Mouse (Mus musculus) ES-CJ7 (cell line): Measurements from ENCODE around the gene Adarb1.
"Not testable (repeated sequence)": the region's sequence is repeated elsewhere in the genome, so short reads cannot be mapped to it uniquely, and the experiment has no call there.

Experiments used
- DNase-seq: peaks from one replicate; pipeline ENCODE4 v3.0.0; 2011; ENCODE audit warnings: low read depth, low spot score

Gene Adarb1

DNA sequence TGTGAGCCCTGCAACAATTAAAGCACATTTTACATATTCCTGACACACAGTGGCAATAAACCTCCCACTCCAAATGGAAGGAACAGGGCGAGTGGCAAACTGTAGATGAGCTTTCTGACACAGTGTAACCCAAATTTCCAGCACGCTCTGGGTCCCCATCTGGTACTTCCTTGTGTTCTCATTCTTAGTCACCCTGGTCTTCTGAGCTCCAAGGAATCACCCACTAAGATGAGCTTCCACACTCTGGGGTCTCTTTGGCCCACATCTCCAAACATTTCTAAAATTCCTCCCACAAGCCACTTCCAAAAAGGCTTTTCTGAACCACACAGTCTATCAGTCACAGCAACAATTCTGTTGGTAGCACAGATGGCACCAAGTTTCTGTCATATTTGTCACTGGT is 102.4 kb downstream of the Adarb1 start:
- no peak for DNase-seq

DNA sequence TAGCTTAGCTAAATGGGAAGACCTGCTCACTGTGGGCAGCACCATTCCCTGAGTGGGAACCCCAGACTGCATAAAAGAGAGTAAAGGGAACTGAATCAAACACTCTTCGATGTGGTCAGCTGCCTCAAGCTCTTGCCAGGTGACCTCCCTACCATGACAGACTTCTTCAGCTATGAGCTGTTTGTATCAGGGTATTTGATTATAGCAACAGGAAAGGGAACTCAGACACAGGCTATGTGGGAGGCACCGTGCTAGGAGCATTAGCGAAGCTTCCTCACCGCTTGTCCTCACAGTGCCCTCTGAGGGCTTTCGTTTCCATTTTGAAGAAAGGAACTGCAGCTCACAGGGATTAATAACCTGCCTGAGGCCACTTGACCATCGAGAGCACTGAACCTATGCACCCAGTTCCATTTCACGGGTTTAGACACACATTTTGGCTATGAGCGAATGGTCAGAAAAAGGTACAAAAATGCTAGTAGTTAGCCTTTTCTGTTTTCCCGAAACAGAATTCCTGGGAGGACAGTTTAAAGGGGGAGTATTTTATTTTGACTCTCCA is 103.3 kb downstream of the Adarb1 start:
- no peak for DNase-seq

DNA sequence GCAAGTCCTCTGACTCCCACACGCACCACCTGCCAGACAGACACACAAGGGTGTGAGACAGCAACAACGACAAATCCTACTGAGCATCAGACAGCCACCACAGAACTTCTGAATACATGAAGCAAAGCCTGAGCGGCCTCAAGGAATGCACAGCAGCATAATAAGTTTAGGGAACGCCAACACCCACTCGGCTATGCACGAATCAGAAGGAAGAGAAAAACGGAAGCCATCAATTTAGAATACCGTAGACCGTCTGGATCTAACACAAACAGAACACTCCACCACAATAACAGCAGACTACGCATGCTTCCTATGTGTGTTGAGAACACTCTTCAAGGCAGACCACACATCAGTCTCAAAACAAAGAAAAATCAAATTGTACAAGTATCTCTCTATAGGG is 109.1 kb downstream of the Adarb1 start:
- DNase-seq: no peak

DNA sequence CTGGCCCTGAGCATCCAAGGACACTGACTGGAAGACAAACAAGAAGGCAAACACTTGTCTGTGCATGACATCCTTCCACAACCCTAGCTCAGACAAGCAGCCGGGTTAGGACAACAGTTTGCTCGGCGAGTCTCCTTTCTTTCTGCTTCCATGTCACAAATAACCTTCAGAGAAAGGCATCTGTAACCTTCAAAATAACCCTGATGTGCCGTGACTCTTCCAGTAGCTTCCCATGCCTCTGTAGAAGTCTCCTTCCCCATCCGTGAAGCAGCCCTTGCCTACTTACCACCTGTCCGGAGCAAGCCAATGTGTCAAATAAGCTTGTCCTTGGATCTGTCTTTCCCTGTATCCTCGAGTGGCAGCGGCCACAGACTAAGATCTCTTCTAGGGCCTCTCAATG is 112.3 kb downstream of the Adarb1 start:
- DNase-seq: no peak

DNA sequence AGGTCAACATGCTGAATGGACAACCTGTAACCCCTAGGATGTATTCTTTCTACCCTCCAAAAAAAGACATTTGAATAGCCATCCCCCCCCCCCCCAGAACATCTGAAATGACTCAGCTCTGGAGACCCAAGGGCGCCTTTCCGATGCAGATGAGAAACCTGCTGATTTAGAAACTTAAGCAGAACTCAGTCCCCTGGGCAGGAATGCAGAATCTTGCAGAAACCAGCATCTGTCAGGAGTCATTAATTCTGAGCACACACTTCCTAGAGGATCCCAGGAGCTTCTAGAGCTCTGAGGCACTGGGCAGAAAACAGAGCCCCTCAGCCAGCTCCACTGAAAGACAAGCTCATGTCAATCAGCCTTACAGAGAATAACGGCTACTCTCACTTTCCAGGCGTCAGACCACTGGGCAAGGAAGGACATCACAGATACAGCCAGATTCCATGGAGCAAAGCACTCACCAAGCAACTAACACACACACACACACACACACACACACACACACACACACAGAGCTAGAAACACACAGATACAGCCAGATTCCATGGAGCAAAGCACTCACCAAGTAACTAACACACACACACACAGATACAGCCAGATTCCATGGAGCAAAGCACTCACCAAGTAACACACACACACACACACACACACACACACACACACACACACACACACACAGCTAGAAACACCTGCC is 113.1 kb downstream of the Adarb1 start:
- no peak for DNase-seq

DNA sequence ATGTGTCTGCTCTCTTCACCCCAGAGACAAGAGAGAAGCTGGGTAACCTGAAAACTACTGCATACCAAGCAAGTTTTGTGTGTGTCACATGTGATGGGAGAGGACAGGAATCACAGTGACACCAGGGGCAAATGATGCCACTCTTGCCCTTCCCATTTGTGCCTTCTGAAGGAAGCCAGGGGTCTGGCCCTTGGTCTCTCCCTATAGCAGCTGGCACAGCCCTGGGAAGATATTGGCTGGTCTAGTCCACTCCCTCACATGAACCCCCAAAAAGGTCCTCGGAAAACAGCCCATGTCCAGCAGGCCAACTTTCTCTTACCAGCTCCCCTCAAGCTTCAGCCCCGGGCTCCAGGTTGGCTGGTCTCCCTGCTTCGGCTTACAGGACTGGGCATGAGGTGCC is 113.7 kb downstream of the Adarb1 start:
- DNase-seq: no peak

DNA sequence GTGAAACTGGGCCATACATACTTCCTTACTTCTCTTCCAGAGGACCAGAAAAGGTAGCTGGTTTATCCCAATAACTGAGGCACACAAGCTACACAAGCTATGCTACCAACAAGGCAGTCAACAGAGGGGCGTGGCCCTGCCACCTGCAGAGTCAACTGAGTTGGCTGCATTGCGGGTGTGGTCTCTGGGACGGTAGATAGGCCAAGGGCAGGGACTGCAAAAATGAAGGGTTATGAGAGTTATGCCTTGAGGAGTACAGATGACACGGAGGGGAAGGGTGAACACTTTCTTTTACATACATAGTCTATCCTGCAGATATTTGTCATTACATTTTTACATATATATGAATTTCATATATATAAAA is 117.2 kb downstream of the Adarb1 start:
- no peak for DNase-seq

DNA sequence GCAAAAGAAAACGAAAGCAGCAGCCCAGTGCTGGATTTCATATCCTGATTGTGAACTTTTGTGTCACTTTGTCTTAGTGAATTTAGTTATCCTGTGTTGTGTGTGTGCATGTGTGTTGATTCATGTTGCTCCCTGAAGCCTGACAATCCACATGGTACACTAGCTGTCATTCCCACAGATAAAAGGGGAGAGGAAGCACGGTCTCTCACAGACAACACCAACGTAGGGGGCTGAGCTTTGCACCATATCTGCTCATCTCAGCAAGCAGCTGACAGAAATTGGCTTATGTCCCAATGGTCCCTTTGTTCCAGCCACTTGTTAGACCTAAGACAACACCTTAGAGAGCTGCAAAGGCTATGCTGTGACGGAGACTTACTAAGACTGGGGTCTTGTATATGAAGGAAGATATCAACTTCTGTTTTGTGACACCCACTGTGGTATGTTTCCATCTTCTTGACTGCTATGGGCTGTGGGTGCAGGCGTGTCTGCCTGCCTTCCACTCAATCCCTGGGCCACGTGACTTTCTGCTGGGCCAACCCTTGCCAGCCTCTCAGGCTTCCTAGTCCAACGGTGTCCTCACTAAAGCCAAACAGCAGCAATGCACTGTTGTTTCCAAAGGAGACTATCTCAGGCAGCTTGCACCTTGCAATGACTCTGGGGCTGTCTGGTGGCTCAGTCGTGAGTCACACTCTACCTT is 117.7 kb downstream of the Adarb1 start:
- no peak for DNase-seq

DNA sequence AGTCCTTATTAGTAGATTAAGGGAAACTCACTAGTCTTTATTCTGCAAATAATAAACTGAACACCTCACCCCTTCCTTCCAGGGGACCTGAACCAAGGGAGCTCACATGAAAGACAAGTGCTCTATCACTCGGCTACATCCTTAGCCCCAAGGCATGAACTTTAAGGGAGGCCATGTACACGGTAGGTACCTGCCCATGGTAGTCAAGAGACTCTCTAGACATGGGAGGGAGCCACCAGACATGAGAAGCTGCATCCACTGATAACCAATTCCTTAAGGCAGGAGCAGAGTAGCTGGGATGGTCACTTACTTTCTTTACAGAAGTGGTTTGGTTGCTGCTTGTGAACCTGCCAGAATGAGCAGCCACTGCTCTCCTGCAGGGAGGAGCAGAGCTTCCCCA is 118.9 kb downstream of the Adarb1 start:
- no peak for DNase-seq

DNA sequence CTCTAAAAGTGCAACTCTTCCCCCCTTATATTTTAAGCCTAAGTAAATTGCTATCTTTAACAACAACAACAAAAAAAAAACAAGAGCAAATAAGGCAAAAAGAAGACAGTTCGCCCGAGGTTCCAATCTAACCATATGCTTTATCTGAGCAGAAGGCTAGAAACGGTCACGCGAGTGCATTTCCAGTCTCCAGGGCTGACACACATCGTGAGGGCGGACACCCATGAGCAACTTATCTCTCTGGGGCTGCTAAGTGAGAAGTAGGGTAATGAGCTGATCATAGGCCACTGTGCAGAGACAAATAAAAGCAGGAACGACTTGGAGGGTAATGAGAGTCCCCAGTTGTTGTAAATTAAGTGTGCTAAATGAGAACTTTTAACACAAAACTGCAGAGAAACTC is 119.4 kb downstream of the Adarb1 start:
- DNase-seq: no peak

DNA sequence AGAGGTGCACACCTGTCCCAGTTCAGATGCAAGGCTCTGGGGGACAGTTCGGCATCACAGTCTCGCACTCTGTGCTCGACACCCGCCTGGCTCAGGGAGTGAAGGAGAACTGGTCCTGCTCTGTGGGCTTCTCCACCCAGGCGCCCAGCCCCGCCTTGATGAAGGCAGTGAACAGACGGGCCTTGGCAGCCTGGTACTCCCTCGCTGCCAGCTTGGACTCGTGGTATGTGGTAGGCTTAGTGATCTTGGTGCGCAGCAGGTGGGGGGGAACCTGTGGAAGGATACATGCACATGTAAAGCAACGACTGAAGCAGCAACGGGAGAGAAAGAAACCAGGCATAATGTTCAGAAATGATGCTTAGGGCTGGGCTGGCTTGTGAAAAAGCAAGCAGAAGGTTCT is 123.4 kb downstream of the Adarb1 start:
- no peak for DNase-seq

DNA sequence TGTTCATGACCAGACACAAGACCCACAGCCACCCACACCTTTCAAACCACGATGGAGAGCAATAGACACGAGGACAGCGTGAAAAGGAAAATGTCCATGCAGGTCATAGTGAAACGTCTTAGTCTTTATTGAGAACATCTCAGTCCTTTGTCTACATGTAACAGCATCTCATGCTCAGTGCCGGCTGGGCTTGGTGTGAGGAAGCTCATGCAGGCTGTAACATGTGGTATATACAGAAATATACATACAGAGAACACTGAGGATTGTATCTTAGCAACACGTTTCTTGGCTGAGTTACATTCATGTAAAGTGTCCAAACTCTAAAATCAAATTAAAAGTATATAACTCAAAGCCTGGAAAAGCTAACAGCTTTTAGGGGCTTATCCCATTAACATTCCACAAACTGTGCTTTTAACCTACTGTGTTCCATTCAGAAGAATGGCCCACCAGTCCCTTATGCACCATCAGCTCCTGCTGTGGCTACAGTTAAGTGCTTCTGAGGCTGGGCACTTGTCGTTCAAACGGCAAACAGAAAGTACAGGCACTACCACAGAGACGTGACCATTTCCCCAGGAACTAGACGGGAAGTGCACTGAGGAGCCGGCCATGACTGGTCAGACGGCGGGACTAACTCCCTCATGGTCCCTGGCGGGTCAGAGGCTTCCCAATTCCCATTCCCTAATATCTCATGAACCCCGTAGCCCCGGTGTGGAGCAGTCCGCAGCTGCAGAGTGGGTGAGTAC is 127.3 kb downstream of the Adarb1 start:
- DNase-seq: no peak

DNA sequence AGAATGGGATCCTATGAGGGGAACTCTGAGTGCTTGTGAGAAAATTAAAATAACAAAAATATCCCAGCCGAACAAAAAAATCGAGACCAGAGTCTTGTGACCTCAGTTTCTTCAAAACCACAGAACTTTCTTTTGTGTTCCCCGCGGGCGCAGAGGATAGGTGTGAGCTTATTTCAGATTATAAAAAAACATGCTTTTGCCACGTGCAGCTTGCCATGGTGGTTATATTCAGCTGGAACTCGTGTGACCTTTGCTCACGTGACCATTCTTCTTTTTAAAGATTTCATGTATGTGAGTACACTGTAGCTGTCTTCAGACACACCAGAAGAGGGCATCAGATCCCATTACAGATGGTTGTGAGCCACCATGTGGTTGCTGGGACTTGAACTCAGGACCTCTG is 128.5 kb downstream of the Adarb1 start:
- no peak for DNase-seq

DNA sequence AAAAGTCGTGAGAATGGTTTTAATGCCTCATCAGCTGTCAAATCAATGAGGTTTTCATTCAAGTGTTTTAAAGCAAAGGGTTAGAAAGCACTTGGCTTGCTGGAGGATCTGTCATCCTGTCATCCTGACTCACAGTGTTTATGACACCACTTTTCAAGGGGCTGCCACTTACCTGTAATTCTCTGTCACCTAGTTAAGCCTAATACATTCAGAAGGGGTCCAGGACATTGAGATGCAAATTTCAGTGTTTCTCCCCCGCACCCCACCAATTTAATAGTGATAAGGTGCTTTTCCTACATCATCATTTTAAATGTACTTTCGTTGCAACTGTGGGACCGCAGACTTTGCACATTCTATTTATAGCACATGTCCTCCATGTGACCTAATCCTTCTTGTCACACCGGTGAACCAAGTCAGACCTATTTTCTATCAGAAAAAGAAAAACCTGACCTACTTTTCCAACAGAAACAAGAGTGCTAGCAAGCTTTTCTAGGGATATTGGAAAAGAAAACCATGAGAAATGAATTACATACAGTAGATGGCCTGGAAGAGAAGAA is 129.4 kb downstream of the Adarb1 start:
- DNase-seq: no peak

DNA sequence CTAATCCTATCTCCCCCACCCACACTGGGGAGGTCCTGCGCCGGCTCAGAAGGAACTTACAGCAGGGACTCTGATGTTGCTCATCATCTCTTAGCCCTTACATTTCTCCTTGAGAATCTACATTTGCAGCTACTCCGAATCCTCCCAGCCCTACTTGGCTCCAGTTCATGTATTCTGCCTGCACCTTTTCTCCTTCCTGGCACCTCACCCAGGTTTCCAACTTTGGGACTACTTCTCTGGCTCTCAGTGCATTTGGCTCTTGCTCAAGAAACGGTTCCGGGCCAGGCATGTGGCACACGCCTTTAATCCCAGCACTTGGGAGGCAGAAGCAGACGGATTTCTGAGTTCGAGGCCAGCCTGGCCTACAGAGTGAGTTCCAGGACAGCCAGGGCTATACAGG is 130.4 kb downstream of the Adarb1 start:
- DNase-seq: no peak

DNA sequence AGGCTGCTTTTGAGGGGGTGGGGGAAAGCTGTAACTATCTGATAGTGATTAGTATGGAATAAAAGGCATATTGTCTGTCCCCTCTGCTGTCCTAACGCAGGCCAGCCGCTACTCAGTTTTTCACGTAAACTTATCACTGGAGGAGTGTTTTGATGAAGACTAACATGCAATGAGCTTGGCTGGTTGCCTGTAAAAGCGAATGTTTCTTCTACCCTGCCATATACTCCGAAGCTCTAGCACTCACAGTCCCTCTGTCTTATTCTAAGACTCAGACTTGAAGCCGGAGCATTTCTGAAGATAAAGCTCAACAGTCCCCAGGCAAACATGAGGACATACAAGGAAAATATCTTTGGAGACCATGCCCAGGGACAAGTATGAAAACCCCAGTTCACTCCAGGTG is 133.2 kb downstream of the Adarb1 start:
- DNase-seq: no peak

DNA sequence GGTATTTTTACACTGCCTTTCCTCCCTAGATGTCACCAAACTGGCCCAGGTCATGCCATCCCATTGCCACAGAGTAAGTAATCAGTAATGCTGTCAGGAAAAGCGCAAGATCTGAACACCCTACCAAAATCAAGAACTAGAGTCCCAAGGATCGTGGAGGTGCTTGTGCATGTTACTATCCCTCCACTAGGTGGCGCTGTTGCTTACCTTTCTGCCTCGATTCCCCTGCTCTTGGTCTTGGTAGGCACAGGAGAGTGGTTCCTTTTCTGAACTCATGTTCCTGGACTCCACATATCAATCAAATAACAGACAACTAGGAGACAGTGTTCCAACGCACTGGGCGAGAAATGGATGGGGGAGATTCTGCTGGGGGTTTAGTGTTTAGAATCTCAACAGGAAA is 135.2 kb downstream of the Adarb1 start:
- peak; percentile 81 for DNase-seq

DNA sequence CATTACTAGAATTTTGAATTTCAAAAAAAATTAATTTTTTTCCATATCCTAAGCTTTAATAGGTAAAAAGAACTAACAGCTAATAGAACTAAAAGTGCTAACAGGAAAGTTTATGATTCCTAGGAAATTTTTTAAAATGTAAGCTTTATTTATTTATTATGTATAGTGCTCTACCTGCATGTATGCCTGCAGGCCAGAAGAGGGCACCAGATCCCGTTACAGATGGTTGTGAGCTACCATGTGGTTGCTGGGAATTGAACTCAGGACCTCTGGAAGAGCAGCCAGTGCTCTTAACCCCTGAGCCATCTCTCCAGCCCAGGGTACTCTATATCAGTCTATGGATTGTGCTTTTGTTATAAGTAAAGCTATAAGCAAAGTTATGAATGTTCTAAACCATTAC is 136.0 kb downstream of the Adarb1 start:
- not testable (repeated sequence) for DNase-seq

DNA sequence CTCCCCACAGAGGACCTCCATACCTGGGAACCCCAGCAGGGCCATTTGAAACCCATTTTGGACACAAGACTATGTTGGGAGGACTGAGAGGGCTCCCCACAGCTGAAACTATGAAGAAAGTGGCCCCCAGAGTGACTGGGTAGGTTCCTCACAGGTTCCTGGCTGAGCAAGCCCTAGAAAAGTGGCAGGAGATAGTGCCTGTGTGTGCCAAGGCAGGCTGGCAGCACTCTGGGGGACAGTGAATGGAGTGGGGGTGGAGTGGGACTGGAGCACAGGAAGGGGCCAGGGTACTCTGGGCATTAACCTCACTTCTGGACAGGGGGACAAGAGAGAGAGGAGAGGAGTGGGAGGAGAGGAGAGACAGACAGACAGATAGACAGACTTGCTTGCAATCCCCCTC is 144.3 kb downstream of the Adarb1 start:
- no peak for DNase-seq

DNA sequence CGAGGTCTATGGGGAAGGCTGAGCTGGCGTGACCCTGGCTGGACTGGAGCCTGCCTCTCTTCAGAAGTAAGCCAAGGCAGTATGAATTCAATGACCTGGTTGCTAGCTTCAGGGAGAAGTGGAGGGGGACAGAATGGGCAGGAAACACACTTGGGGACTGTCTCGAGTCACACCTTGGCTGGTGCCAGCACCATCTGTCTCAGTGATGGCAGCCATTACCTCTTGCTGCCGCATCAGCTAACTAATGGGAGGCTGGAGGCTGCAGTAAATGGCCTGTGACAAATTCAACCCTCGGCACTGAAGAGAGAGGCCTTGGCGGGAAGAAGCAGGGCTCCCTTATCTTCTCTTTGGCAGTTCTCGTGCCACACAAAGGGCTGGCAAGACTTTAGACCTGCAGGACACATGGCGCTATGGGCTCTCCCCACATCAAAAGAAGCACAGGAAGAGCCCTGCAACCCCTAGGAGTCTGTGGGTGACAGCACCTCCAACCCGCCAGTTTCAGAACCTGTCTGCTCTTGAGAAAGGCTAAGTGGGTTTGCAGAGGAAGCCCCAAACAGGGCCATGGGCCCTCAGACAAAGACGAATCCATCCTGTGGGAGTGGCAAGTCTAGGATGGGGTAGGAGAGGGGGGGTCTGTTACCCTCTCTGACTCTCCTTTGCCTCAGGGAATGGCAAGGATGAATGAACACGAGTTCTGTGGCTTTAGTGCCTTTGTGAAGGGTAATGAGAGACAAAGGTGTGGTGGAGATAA is 144.9 kb downstream of the Adarb1 start:
- peak; percentile 35 for DNase-seq

DNA sequence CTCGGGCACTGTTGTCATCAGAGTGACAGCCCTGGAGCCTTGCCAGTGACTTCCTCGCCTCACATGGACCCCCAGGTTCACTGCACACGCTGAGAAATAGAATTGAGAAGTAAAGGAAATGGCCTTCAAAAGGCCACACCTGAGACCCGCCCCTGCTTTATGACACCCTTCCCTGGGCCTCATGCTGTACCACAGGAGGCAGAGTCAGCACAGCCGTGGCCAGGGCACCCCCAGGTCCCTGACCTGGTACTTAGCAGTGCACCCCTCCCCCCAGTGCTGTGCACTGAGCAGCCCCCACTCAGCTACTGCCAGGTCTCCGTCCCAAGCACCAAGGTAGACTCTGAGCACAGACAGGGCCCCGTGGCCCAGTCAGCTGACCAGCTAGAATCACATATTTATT is 148.9 kb downstream of the Adarb1 start:
- no peak for DNase-seq

DNA sequence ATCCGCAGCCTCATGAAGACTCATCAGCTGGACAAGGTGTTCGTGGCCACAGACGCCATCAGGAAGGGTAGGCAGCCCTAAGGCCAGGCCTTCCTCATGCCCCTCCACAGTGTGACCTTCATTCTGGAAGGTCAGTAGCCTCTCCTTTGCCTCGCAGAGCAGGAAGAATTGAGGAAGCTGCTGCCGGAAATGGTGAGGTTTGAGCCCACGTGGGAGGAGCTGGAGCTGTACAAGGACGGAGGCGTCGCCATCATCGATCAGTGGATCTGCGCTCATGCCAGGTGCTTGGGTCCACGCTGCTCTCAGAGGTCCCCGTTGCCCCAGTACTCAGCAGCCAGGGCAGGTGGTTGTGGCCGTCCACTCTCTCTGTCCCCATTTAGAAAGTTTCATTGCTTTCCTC is 151.0 kb downstream of the Adarb1 start:
- DNase-seq: no peak
